Mouse (Mus musculus): Measurements from ENCODE around the gene Csrnp1. TPM values are rescaled to one million over a fixed set of nuclear protein-coding genes. Genes with fewer than 3 reads are reported as not detected.

Gene Csrnp1
- polyA plus RNA-seq, 1 experiment from 2014 or later, result 1.1 TPM

GRCm38 (mm10) chr9:119972166-119972565, 12.3 kb downstream of the Csrnp1 start:
- no peaks in the 10 kb centered on the region for H3K9me3 ChIP-seq (ENCODE audit: control insufficient read depth, low read length)

GRCm38 (mm10) chr9:119970763-119971656, 13.4 kb downstream of the Csrnp1 start:
- H3K27ac ChIP-seq (ENCODE audit: low read depth, low read length), result no peak overlapping the region
- no peak for ATAC-seq (replicated peaks; ENCODE audit: low FRiP score)
- no peak for DNase-seq (ENCODE audit: low spot score)
- no peaks in the 10 kb centered on the region for H3K27me3 ChIP-seq (replicated peaks; ENCODE audit: control insufficient read depth, insufficient read depth, low read length)
- no peaks in the 10 kb centered on the region for H3K4me1 ChIP-seq (replicated peaks; ENCODE audit: control insufficient read depth, insufficient read depth, low read length)
- H3K9ac ChIP-seq (ENCODE audit: low read depth, low read length), result no peak overlapping the region
- no peaks in the 10 kb centered on the region for H3K9me3 ChIP-seq (ENCODE audit: control insufficient read depth, low read length)
- 82% methylated on average over 7 of the region's 7 CpGs for WGBS
- no peak overlapping the region for H3K4me2 ChIP-seq
- H3K4me3 ChIP-seq (ENCODE audit: low read depth, low read length), result no peak overlapping the region
- peaks cover 7% of the 10 kb centered on the region; the same call in 1 of the 2 replicates for H3K36me3 ChIP-seq (ENCODE audit: control insufficient read depth, insufficient read depth, low read length)

More at GRCm38 (mm10) chr9:119972166-119972565, 12.3 kb downstream of the Csrnp1 start:
- no peak overlapping the region for H3K4me3 ChIP-seq (ENCODE audit: low read depth, low read length)
- no peak for ATAC-seq (replicated peaks; ENCODE audit: low FRiP score)
- no peak overlapping the region for H3K9ac ChIP-seq (ENCODE audit: low read depth, low read length)
- no peaks in the 10 kb centered on the region for H3K27me3 ChIP-seq (replicated peaks; ENCODE audit: control insufficient read depth, insufficient read depth, low read length)
- no peak overlapping the region for H3K27ac ChIP-seq (ENCODE audit: low read depth, low read length)
- 92% methylated on average over 10 of the region's 10 CpGs for WGBS
- peaks cover 7% of the 10 kb centered on the region for H3K4me1 ChIP-seq (replicated peaks; ENCODE audit: control insufficient read depth, insufficient read depth, low read length)
- no peak for DNase-seq (ENCODE audit: low spot score)
- H3K4me2 ChIP-seq, result no peak overlapping the region
- H3K36me3 ChIP-seq (ENCODE audit: control insufficient read depth, insufficient read depth, low read length), result peaks cover 7% of the 10 kb centered on the region; the same call in 1 of the 2 replicates

- no peak; the same call in 1 of the 2 replicates for ATAC-seq (replicated peaks; ENCODE audit: low FRiP score)
- Histone ChIP-seq H3K9me3 (ENCODE audit: control insufficient read depth, low read length) (no peaks in the 10 kb centered on the region), H3K4me3 (ENCODE audit: low read depth, low read length) (no peak overlapping the region), H3K9ac (ENCODE audit: low read depth, low read length) (no peak overlapping the region), H3K27ac (ENCODE audit: low read depth, low read length) (no peak overlapping the region), H3K36me3 (ENCODE audit: control insufficient read depth, insufficient read depth, low read length) (peaks cover 7% of the 10 kb centered on the region; the same call in 1 of the 2 replicates), H3K27me3 (replicated peaks; ENCODE audit: control insufficient read depth, insufficient read depth, low read length) (no peaks in the 10 kb centered on the region), H3K4me1 (replicated peaks; ENCODE audit: control insufficient read depth, insufficient read depth, low read length) (no peaks in the 10 kb centered on the region), H3K4me2 (no peak overlapping the region)
- WGBS, result 46% methylated on average over 6 of the region's 6 CpGs
- no peak for DNase-seq (ENCODE audit: low spot score)
These were observed 14.2 kb downstream of the Csrnp1 start for GRCm38 (mm10) chr9:119970221-119970620.

DNA sequence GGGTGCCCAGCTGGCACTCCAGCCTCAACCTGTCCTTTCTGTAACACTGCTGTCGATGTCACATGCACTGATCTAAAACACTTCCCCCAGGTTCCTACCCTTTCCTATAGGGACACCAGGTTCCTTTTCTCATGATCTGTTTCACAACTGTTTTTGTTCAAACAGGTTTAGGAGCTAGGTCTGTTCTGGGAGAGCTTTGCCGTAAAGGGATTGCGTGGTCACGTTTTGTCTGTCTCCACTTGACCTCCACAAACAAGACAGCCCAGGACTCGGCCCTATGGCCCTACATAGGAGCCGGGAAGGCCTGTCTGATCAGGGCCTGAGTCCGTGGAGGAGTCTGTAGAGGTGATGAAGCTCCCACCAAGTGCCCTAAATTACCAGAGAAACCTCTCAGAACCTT, 14.6 kb downstream of the Csrnp1 start:
- Histone ChIP-seq H3K27me3 (replicated peaks; ENCODE audit: control insufficient read depth, insufficient read depth, low read length) (no peaks in the 10 kb centered on the region), H3K4me2 (no peak overlapping the region), H3K9ac (ENCODE audit: low read depth, low read length) (no peak overlapping the region), H3K36me3 (ENCODE audit: control insufficient read depth, insufficient read depth, low read length) (peaks cover 7% of the 10 kb centered on the region; the same call in 1 of the 2 replicates), H3K4me3 (ENCODE audit: low read depth, low read length) (no peak overlapping the region), H3K27ac (ENCODE audit: low read depth, low read length) (no peak overlapping the region), H3K9me3 (ENCODE audit: control insufficient read depth, low read length) (no peaks in the 10 kb centered on the region), H3K4me1 (replicated peaks; ENCODE audit: control insufficient read depth, insufficient read depth, low read length) (no peaks in the 10 kb centered on the region)
- 76% methylated on average over 7 of the region's 7 CpGs for WGBS
- DNase-seq (ENCODE audit: low spot score) (no peak), ATAC-seq (replicated peaks; ENCODE audit: low FRiP score) (no peak)

- WGBS, result 83% methylated on average over 26 of the region's 26 CpGs
- peaks cover 14% of the 10 kb centered on the region for H3K4me1 ChIP-seq (replicated peaks; ENCODE audit: control insufficient read depth, insufficient read depth, low read length)
- H3K27ac ChIP-seq (ENCODE audit: low read depth, low read length), result no peak overlapping the region
- no peak overlapping the region for H3K9ac ChIP-seq (ENCODE audit: low read depth, low read length)
- no peak overlapping the region for H3K4me2 ChIP-seq
- DNase-seq (ENCODE audit: low spot score), result no peak
- no peaks in the 10 kb centered on the region for H3K36me3 ChIP-seq (ENCODE audit: control insufficient read depth, insufficient read depth, low read length)
- no peaks in the 10 kb centered on the region for H3K9me3 ChIP-seq (ENCODE audit: control insufficient read depth, low read length)
- H3K27me3 ChIP-seq (replicated peaks; ENCODE audit: control insufficient read depth, insufficient read depth, low read length), result no peaks in the 10 kb centered on the region
- ATAC-seq (replicated peaks; ENCODE audit: low FRiP score), result no peak
- no peak overlapping the region for H3K4me3 ChIP-seq (ENCODE audit: low read depth, low read length)
These were observed 18.1 kb downstream of the Csrnp1 start for GRCm38 (mm10) chr9:119966221-119966910.

DNA sequence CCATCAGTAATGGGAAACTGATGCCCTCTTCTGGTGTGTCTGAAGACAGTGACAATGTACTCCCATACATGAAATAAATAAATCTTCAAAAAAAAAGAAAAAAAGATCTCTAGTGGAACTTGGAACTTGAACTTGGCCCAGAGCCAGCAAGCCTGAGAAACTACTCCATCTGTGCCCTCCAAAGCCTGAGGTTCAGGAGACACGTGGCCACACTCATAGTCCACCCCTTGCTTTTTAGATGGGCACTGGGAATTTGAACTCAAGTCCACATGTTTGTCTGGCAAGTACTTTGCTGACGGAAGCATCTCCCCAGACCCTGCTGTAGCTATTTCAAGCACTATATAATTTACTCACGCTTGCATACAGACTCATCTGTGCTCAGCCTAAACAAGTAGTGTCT, 19.3 kb downstream of the Csrnp1 start:
- no peaks in the 10 kb centered on the region for H3K9me3 ChIP-seq (ENCODE audit: control insufficient read depth, low read length)
- no peaks in the 10 kb centered on the region for H3K36me3 ChIP-seq (ENCODE audit: control insufficient read depth, insufficient read depth, low read length)
- peaks cover 14% of the 10 kb centered on the region for H3K4me1 ChIP-seq (replicated peaks; ENCODE audit: control insufficient read depth, insufficient read depth, low read length)
- DNase-seq (ENCODE audit: low spot score) (no peak), ATAC-seq (replicated peaks; ENCODE audit: low FRiP score) (no peak)
- no peak overlapping the region for H3K27ac ChIP-seq (ENCODE audit: low read depth, low read length)
- no peaks in the 10 kb centered on the region for H3K27me3 ChIP-seq (replicated peaks; ENCODE audit: control insufficient read depth, insufficient read depth, low read length)
- no peak overlapping the region for H3K4me3 ChIP-seq (ENCODE audit: low read depth, low read length)
- H3K9ac ChIP-seq (ENCODE audit: low read depth, low read length), result no peak overlapping the region
- H3K4me2 ChIP-seq, result no peak overlapping the region
- 76% methylated on average over 3 of the region's 3 CpGs for WGBS

GRCm38 (mm10) chr9:119964206-119964605, 20.3 kb downstream of the Csrnp1 start:
- no peak overlapping the region for H3K9ac ChIP-seq (ENCODE audit: low read depth, low read length)
- no peaks in the 10 kb centered on the region for H3K27me3 ChIP-seq (replicated peaks; ENCODE audit: control insufficient read depth, insufficient read depth, low read length)
- no peak overlapping the region for H3K4me2 ChIP-seq
- H3K9me3 ChIP-seq (ENCODE audit: control insufficient read depth, low read length), result no peaks in the 10 kb centered on the region
- DNase-seq (ENCODE audit: low spot score) (no peak), ATAC-seq (replicated peaks; ENCODE audit: low FRiP score) (peak; percentile 47; the same call in 1 of the 2 replicates)
- H3K4me1 ChIP-seq (replicated peaks; ENCODE audit: control insufficient read depth, insufficient read depth, low read length), result peaks cover 14% of the 10 kb centered on the region
- H3K27ac ChIP-seq (ENCODE audit: low read depth, low read length), result no peak overlapping the region; the same call in 1 of the 2 replicates
- H3K4me3 ChIP-seq (ENCODE audit: low read depth, low read length), result no peak overlapping the region
- H3K36me3 ChIP-seq (ENCODE audit: control insufficient read depth, insufficient read depth, low read length), result no peaks in the 10 kb centered on the region
- 61% methylated on average over 3 of the region's 3 CpGs for WGBS

- H3K4me3 ChIP-seq (ENCODE audit: low read depth, low read length), result peak overlapping the region; percentile 5; the same call in 1 of the 2 replicates
- no peak overlapping the region for H3K27ac ChIP-seq (ENCODE audit: low read depth, low read length)
These were observed 21.3 kb downstream of the Csrnp1 start for GRCm38 (mm10) chr9:119962987-119963667.

More at GRCm38 (mm10) chr9:119962987-119963667, 21.3 kb downstream of the Csrnp1 start:
- H3K9me3 ChIP-seq (ENCODE audit: control insufficient read depth, low read length), result no peaks in the 10 kb centered on the region
- peak overlapping the region; percentile 9; the same call in 1 of the 2 replicates for H3K9ac ChIP-seq (ENCODE audit: low read depth, low read length)
- peak overlapping the region; percentile 56 for H3K4me2 ChIP-seq
- no peaks in the 10 kb centered on the region for H3K27me3 ChIP-seq (replicated peaks; ENCODE audit: control insufficient read depth, insufficient read depth, low read length)
- peak; percentile 76 for DNase-seq (ENCODE audit: low spot score)
- ATAC-seq (replicated peaks; ENCODE audit: low FRiP score), result peak; percentile 75
- 12% methylated on average over 21 of the region's 21 CpGs for WGBS
- H3K4me1 ChIP-seq (replicated peaks; ENCODE audit: control insufficient read depth, insufficient read depth, low read length), result peaks cover 14% of the 10 kb centered on the region
- H3K36me3 ChIP-seq (ENCODE audit: control insufficient read depth, insufficient read depth, low read length), result no peaks in the 10 kb centered on the region

Measured in liver, embryonic 11.5 days (tissue).